Mouse (Mus musculus): ENCODE results near the gene Arhgap8.
A peak's percentile ranks its signal among the peaks of the same experiment; 100 is the strongest.

Arhgap8 gene

GRCm38 (mm10) chr15:84719791-84720190, at the start of gene Arhgap8:
TSS of gene Arhgap8 (plus strand) at chr15:84720052.
- peak; percentile 69 for DNase-seq (ENCODE audit: low spot score)

- no peak for DNase-seq (ENCODE audit: low spot score)
These were observed 49.2 kb upstream of the Arhgap8 start for GRCm38 (mm10) chr15:84670657-84671055.

GRCm38 (mm10) chr15:84671401-84672307, 48.2 kb upstream of the Arhgap8 start:
- DNase-seq (ENCODE audit: low spot score), result peak; percentile 58

- DNase-seq (ENCODE audit: low spot score), result no peak
These were observed 47.6 kb upstream of the Arhgap8 start for GRCm38 (mm10) chr15:84672308-84672615.

- no peak for DNase-seq (ENCODE audit: low spot score)
These were observed 47.2 kb upstream of the Arhgap8 start for GRCm38 (mm10) chr15:84672616-84673015.

- no peak for DNase-seq (ENCODE audit: low spot score)
These were observed 45.4 kb upstream of the Arhgap8 start for GRCm38 (mm10) chr15:84674329-84675067.

- DNase-seq (ENCODE audit: low spot score), result no peak
These were observed 44.5 kb upstream of the Arhgap8 start for GRCm38 (mm10) chr15:84675317-84675716.

- no peak for DNase-seq (ENCODE audit: low spot score)
These were observed 41.9 kb upstream of the Arhgap8 start for GRCm38 (mm10) chr15:84677943-84678342.

GRCm38 (mm10) chr15:84679090-84679489, 40.8 kb upstream of the Arhgap8 start:
- DNase-seq (ENCODE audit: low spot score), result no peak

GRCm38 (mm10) chr15:84679794-84680193, 40.1 kb upstream of the Arhgap8 start:
- DNase-seq (ENCODE audit: low spot score), result no peak

GRCm38 (mm10) chr15:84680545-84681454, 39.1 kb upstream of the Arhgap8 start:
- peak; percentile 98 for DNase-seq (ENCODE audit: low spot score)

GRCm38 (mm10) chr15:84681455-84682193, 38.2 kb upstream of the Arhgap8 start:
- peak; percentile 39 for DNase-seq (ENCODE audit: low spot score)

GRCm38 (mm10) chr15:84682206-84682605, 37.6 kb upstream of the Arhgap8 start:
- no peak for DNase-seq (ENCODE audit: low spot score)

GRCm38 (mm10) chr15:84682821-84683220, 37.0 kb upstream of the Arhgap8 start:
- no peak for DNase-seq (ENCODE audit: low spot score)

- DNase-seq (ENCODE audit: low spot score), result no peak
These were observed 35.3 kb upstream of the Arhgap8 start for GRCm38 (mm10) chr15:84684520-84684919.

- DNase-seq (ENCODE audit: low spot score), result no peak
These were observed 34.4 kb upstream of the Arhgap8 start for GRCm38 (mm10) chr15:84685417-84685816.

- DNase-seq (ENCODE audit: low spot score), result no peak
These were observed 31.9 kb upstream of the Arhgap8 start for GRCm38 (mm10) chr15:84687904-84688303.

GRCm38 (mm10) chr15:84689356-84689755, 30.5 kb upstream of the Arhgap8 start:
- DNase-seq (ENCODE audit: low spot score), result no peak

- DNase-seq (ENCODE audit: low spot score), result no peak
These were observed 28.3 kb upstream of the Arhgap8 start for GRCm38 (mm10) chr15:84691513-84691912.

GRCm38 (mm10) chr15:84692645-84693044, 27.2 kb upstream of the Arhgap8 start:
- no peak for DNase-seq (ENCODE audit: low spot score)

GRCm38 (mm10) chr15:84696021-84696420, 23.8 kb upstream of the Arhgap8 start:
- no peak for DNase-seq (ENCODE audit: low spot score)

All from urinary bladder, postnatal 25 days (tissue).